Mouse (Mus musculus): ENCODE data around the gene Serpine1.

DNA sequence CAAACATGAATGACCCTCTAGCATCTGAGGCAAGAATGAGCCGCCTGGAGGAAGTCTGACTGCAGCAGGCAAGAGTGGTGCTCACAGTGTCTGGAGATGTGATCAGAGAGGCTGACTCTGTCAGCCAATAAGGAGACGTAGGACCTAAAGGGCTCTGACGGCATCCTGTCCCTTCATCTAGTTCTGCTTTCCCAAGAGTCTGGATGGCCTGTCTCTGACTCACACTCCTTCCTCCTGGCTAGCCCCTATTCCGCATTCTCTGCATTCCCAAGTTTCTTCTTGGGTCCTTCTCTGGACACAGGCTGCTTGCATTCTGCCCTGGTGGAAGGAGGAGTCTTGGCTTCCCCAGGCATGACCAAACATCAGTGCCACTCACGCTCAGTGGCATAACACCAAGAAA lies 7.8 kb upstream of the Serpine1 start:
- no peak for TF ChIP-seq POLR2A (IDR thresholded peaks at IDR 0.05; ENCODE audit: low read depth, low read length)
- TF ChIP-seq CTCF (IDR thresholded peaks at IDR 0.05; ENCODE audit: extremely low read depth, insufficient read length, insufficient replicate concordance, low read depth, low read length), result no peak

Data from small intestine, adult 2 months (tissue).